Mouse (Mus musculus): ENCODE measurements around the gene Gpa33. TPM values are rescaled to one million over a fixed set of nuclear protein-coding genes. Genes with fewer than 3 reads are reported as not detected.

Gene Gpa33
- not detected for polyA plus RNA-seq (2017; shearing (Covaris generic))

GRCm38 (mm10) chr1:166130224-166130860 lies at the start of gene Gpa33:
Gene Gpa33 (plus strand): TSS chr1:166130238.
- no peak for ATAC-seq

GRCm38 (mm10) chr1:166088446-166089170 lies 41.4 kb upstream of the Gpa33 start:
- no peak for ATAC-seq

GRCm38 (mm10) chr1:166089337-166089736 lies 40.7 kb upstream of the Gpa33 start:
- no peak for ATAC-seq

GRCm38 (mm10) chr1:166089739-166090138 lies 40.3 kb upstream of the Gpa33 start:
- no peak for ATAC-seq

GRCm38 (mm10) chr1:166090306-166090705 lies 39.7 kb upstream of the Gpa33 start:
- ATAC-seq, result no peak

GRCm38 (mm10) chr1:166094462-166094861 lies 35.6 kb upstream of the Gpa33 start:
- no peak for ATAC-seq

GRCm38 (mm10) chr1:166098120-166098519 lies 31.9 kb upstream of the Gpa33 start:
- no peak for ATAC-seq

- peak; percentile 67 for ATAC-seq
These were observed 27.0 kb upstream of the Gpa33 start for GRCm38 (mm10) chr1:166102920-166103608.

GRCm38 (mm10) chr1:166104858-166105257 lies 25.2 kb upstream of the Gpa33 start:
- no peak for ATAC-seq

GRCm38 (mm10) chr1:166105464-166105863 lies 24.6 kb upstream of the Gpa33 start:
- no peak for ATAC-seq

GRCm38 (mm10) chr1:166114986-166115385 lies 15.1 kb upstream of the Gpa33 start:
- ATAC-seq, result no peak

GRCm38 (mm10) chr1:166115719-166116118 lies 14.3 kb upstream of the Gpa33 start:
- ATAC-seq, result no peak

- no peak for ATAC-seq
These were observed 12.0 kb upstream of the Gpa33 start for GRCm38 (mm10) chr1:166117866-166118639.

GRCm38 (mm10) chr1:166122114-166122513 lies 7.9 kb upstream of the Gpa33 start:
- no peak for ATAC-seq

- no peak for ATAC-seq
These were observed 7.0 kb upstream of the Gpa33 start for GRCm38 (mm10) chr1:166123045-166123444.

GRCm38 (mm10) chr1:166123751-166124150 lies 6.3 kb upstream of the Gpa33 start:
- ATAC-seq, result no peak

GRCm38 (mm10) chr1:166124932-166125593 lies 5.0 kb upstream of the Gpa33 start:
- no peak for ATAC-seq

- no peak for ATAC-seq
These were observed 3.7 kb upstream of the Gpa33 start for GRCm38 (mm10) chr1:166126290-166126689.

GRCm38 (mm10) chr1:166126795-166127194 lies 3.2 kb upstream of the Gpa33 start:
- ATAC-seq, result no peak

- ATAC-seq, result no peak
These were observed 2.3 kb upstream of the Gpa33 start, which contains the start of gene Dusp27 for GRCm38 (mm10) chr1:166127719-166128118. Gene Dusp27 (minus strand): TSS chr1:166127922.

GRCm38 (mm10) chr1:166128551-166128950 lies 1.5 kb upstream of the Gpa33 start:
- ATAC-seq, result no peak

GRCm38 (mm10) chr1:166132367-166132766 lies 2.3 kb downstream of the Gpa33 start:
- ATAC-seq, result no peak

Measured in CD4-positive, CD25-positive, alpha-beta regulatory T cell, adult 4 months (primary cell).